ENCODE assay signal across 8 mouse cellular contexts in genomic region chr12:35831268-35831667, GRCm38 (mm10).
DNase-seq lines count a peak whose midpoint lies in the region; ATAC-seq and TF ChIP-seq lines count a peak whose summit lies in the region.

No protein-coding gene starts in this region.

- intact Hi-C loops in left cerebral cortex, adult 2 months (cut with DNase I) = loop anchor here (1.0 to 10.0 kb wide), 2 partner anchors 299 to 606 kb away; no protein-coding TSS in a partner anchor

- no peak for DNase-seq in frontal cortex, postnatal 14 days (ENCODE audit: low spot score in 2 of 2)
- DNase-seq in 3134 (ENCODE audit: extremely low read depth, insufficient read length, low spot score) (peak; percentile 57), R1 (ENCODE audit: low read depth, low spot score) (peak; percentile 58)
- DNase-seq in forelimb bud, embryonic 11.5 days (ENCODE audit: low read depth, low spot score) = peak; percentile 74
- peak in 1 of 2 experiments; percentile 22 for DNase-seq in left cerebral cortex, adult 2 months (ENCODE audit: extremely low spot score in 1 of 2, low spot score in 2 of 2)
- DNase-seq in naive thymus-derived CD4-positive, alpha-beta T cell, adult 2 months (ENCODE audit: low read depth) = peak; percentile 62
- no peak for DNase-seq in ovary, postnatal 36 days (ENCODE audit: low spot score)

- TF ChIP-seq CTCF in left cerebral cortex, adult 2 months (IDR thresholded peaks at IDR 0.05) = peak; percentile 84

- ATAC-seq in frontal cortex, adult (ENCODE audit: low TSS enrichment) = peak; percentile 88

- no peak overlapping the region for H3K4me3 ChIP-seq in left cerebral cortex, adult 2 months

- no peak overlapping the region for H3K27ac ChIP-seq in left cerebral cortex, adult 2 months

Comparison
In these comparisons a context has a peak if more than half of its experiments do, and no peak if none do; other contexts are left out.
1. DNase-seq: peak in 3134 (single experiment), R1 (single experiment), forelimb bud, embryonic 11.5 days (single experiment) and naive thymus-derived CD4-positive, alpha-beta T cell, adult 2 months (single experiment); none in frontal cortex, postnatal 14 days (0 of 2) and ovary, postnatal 36 days (single experiment).